Mouse (Mus musculus) NIH3T3 (cell line): ENCODE data around the gene Rplp1.

ENCODE experiments used
- DNase-seq: peaks from one replicate; pipeline ENCODE4 v3.0.0-alpha.2; 2012; ENCODE audit warnings: low read depth

Gene Rplp1

GRCm38 (mm10) chr9:61914203-61914916 is at the start of gene Rplp1:
Gene Rplp1 (minus strand): TSS chr9:61914542.
- DNase-seq: peak; percentile 96

- DNase-seq: peak; percentile 38
Measured at GRCm38 (mm10) chr9:61963356-61963755, 49.0 kb upstream of the Rplp1 start.

- no peak for DNase-seq
Measured at GRCm38 (mm10) chr9:61961181-61961580, 46.8 kb upstream of the Rplp1 start.

GRCm38 (mm10) chr9:61960753-61961152 is 46.4 kb upstream of the Rplp1 start:
- DNase-seq: no peak

GRCm38 (mm10) chr9:61959921-61960569 is 45.7 kb upstream of the Rplp1 start:
- no peak for DNase-seq

GRCm38 (mm10) chr9:61954707-61955106 is 40.4 kb upstream of the Rplp1 start:
- no peak for DNase-seq

GRCm38 (mm10) chr9:61952241-61952640 is 37.9 kb upstream of the Rplp1 start:
- DNase-seq: no peak

- DNase-seq: peak; percentile 89
Measured at GRCm38 (mm10) chr9:61947402-61948346, 33.3 kb upstream of the Rplp1 start.

- peak; percentile 96 for DNase-seq
Measured at GRCm38 (mm10) chr9:61946623-61947401, 32.5 kb upstream of the Rplp1 start, which contains the start of gene Kif23. Gene Kif23 (minus strand): TSS chr9:61946774.

- peak; percentile 15 for DNase-seq
Measured at GRCm38 (mm10) chr9:61945973-61946611, 31.8 kb upstream of the Rplp1 start.

- DNase-seq: no peak
Measured at GRCm38 (mm10) chr9:61941054-61941453, 26.7 kb upstream of the Rplp1 start.

- no peak for DNase-seq
Measured at GRCm38 (mm10) chr9:61933333-61933732, 19.0 kb upstream of the Rplp1 start.

- DNase-seq: no peak
Measured at GRCm38 (mm10) chr9:61932009-61932408, 17.7 kb upstream of the Rplp1 start.

- no peak for DNase-seq
Measured at GRCm38 (mm10) chr9:61925086-61925660, 10.8 kb upstream of the Rplp1 start.

- DNase-seq: no peak
Measured at GRCm38 (mm10) chr9:61920331-61920730, 6.0 kb upstream of the Rplp1 start.

GRCm38 (mm10) chr9:61919464-61919863 is 5.1 kb upstream of the Rplp1 start:
- DNase-seq: no peak

- DNase-seq: peak; percentile 32
Measured at GRCm38 (mm10) chr9:61917436-61917835, 3.1 kb upstream of the Rplp1 start.

GRCm38 (mm10) chr9:61916986-61917385 is 2.6 kb upstream of the Rplp1 start:
- no peak for DNase-seq

GRCm38 (mm10) chr9:61915393-61916005 is 1.2 kb upstream of the Rplp1 start:
- DNase-seq: no peak

- no peak for DNase-seq
Measured at GRCm38 (mm10) chr9:61914917-61915300, 567 bp upstream of the Rplp1 start.
